Mouse (Mus musculus) forelimb bud, embryonic 11.5 days (tissue): ENCODE results near the gene Kcnt1.

Experiments used
- DNase-seq: peaks from one replicate; pipeline ENCODE4 v3.0.0-alpha.2; 2012; ENCODE audit warnings: low read depth, low spot score

Gene Kcnt1

GRCm38 (mm10) chr2:25877736-25878268 lies 14.3 kb downstream of the Kcnt1 start:
- no peak for DNase-seq

- no peak for DNase-seq
Measured at GRCm38 (mm10) chr2:25878516-25878915, 15.0 kb downstream of the Kcnt1 start.

DNA sequence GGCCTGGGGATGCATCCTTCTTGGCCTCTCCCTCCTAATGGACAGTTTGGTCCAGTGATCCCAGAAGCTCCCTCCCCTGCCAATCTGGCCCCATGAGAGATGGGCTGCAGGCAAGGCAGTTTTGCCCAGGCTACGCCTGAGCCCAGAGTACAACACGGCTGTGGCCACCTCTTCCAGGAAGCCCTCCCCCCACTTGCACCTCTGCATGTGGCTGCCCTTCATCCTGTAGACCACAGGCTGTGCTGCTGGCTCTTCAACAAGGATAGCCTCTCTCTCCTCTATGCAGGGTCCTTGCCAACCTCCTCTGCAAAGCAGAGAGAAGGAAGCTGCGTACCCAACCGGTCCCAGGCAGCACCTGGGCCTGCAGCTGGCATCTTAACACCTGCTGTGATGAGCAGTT lies 15.5 kb downstream of the Kcnt1 start:
- no peak for DNase-seq

DNA sequence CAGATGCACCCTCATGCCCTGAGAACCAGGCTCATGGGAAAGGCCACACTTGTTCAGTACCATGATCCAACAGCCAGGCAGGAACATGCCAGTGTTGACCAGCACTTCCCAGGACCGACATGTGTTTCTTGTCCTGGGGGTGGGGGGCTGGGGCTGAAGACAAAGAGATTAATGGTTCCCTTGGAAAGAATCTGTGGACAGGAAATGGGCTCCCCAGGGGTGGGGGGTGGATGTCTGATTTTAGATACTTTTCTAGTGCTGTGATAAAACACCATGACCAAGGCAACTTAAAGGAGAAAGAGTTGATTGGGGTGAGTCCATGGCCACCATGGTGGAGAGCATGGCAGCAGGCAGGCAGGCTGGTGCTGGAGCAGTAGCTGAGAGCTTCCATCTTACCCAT lies 18.7 kb downstream of the Kcnt1 start:
- no peak for DNase-seq

DNA sequence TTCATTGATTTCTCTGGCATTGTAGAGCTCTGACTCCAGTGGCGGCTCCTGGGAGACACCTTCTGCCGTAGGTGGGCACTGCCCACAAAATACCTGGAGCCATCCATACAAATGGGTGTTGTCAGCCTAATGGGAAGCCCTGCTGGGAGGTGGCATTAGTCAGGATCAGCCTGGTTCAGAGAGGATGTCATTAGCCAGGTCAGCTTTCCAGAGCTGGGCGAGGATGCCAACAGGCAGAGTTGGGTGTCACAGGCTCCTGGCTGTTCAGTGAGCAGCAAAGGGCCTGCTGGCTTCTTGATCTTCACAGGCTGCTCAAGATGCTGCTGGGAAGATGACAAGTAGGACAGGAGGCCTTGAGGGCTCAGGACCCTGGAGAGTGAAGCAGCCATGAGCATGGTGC lies 21.2 kb downstream of the Kcnt1 start:
- DNase-seq = no peak

DNA sequence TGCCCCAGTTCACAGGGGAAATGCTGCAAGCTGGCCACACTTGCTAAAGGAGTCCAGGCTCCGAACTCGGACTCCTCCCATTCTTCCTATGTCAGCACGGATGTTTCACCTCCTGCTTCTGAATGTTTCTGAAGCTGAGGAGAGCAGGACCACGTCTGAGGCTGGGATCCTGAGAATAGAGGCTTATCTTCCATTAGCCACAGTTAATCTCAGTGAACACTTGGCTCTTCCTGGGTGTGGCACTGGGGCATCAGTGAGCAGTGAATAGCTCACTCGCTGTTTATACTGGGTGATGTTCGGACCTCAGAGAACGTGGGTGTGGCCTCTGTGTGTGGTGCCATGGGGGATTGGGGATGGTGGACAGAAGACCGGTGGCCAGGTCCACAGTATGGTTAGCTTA lies 23.7 kb downstream of the Kcnt1 start:
- no peak for DNase-seq

- no peak for DNase-seq
Measured at GRCm38 (mm10) chr2:25888144-25888543, 24.6 kb downstream of the Kcnt1 start.

DNA sequence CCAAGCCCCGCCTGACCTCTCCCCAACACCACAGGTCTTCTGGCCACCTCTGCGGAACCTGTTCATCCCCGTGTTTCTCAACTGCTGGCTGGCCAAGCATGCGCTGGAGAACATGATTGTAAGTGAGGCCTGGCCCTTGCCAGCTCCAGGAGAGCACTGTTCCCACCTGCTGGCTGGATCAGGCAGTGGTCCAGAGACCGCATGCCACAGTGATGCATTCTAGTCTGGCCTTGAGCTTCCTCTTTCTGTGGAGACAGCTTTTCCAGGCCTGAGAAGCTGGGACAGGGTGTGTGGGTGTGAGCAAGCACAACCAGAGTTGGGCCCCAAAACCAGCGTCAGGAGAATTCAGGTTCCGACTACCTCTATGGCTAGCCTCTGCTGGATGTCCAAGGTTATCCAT lies 28.9 kb downstream of the Kcnt1 start:
- DNase-seq = no peak

DNA sequence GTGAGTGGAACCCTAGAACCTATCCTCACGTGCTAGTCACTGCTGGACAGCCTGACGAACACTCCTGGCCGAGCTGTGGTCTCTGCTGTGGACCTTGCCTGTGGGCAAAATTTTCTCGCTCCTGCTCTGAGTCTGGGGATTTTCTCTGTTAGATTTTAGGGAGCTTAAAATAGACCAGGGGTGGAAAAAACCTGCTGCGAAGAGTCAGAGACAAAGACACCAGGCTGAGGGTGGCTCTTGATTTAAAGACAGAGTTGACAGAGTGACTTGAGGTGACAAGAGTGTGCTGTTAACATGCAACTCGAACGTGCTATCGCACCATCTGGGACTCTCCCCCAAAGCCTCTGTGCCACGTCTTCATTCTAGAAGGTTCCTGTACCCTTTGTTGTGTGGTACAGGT lies 35.4 kb downstream of the Kcnt1 start:
- DNase-seq = no peak

DNA sequence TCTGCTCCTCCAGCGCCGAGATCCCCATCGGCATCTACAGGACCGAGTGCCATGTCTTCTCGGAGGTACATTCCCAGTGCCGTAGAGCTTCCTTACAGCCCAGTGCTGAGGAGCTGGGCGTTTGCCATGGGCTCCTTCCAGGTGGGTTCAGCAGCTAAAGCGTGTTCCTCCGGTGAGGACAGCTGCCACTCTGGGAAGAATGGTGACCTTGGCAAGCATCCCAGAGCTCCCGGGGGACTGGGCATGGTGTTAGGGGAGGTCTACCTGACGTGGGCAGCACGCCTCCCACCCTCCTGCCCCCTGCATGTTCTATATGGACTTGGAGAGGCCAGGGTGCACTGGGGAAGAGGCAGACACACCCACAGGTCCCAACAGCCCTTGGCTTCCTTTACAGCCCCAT lies 46.3 kb downstream of the Kcnt1 start:
- DNase-seq = no peak

GRCm38 (mm10) chr2:25913247-25913646 lies 49.7 kb downstream of the Kcnt1 start:
- no peak for DNase-seq

- no peak for DNase-seq
Measured at GRCm38 (mm10) chr2:25914201-25914600, 50.7 kb downstream of the Kcnt1 start.

DNA sequence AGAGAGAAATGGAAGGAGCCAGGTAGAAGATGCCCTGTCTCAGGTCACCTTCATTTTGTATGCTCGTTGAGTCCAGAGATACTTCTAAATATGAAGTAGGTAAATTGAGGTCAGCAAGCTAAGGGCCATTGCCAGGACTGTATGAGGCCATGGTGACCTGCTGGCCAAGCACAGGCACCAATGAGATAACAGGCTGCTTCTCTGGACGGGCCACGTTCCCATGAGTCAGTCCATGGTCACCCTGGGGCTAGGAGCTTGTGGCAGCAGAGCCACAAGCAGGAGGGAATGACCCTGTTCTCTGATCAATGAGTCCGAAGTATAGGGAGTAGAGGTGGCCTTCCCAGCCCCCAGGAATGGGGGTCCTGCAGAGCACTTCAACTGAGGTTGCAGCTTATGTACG lies 51.3 kb downstream of the Kcnt1 start:
- DNase-seq = no peak

DNA sequence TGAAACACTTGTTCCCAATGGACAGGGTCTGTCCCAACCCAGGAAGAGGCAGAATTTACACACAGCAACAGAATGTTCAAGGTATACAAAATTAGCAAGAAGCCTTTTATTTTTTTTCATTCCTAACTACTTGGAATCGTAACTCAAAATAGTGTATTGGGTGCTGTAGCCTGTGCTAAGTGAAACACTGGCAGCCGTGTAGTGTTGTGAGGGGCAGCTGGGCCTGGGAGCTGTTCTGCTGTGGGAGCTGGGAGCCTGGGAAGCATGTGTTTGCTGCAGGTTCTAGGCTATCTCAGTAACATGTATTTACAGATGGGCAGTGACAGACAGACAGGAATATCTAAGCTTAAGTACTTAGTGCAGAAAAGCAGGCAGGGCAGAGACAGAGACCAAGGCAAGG lies 54.9 kb downstream of the Kcnt1 start:
- DNase-seq = no peak

DNA sequence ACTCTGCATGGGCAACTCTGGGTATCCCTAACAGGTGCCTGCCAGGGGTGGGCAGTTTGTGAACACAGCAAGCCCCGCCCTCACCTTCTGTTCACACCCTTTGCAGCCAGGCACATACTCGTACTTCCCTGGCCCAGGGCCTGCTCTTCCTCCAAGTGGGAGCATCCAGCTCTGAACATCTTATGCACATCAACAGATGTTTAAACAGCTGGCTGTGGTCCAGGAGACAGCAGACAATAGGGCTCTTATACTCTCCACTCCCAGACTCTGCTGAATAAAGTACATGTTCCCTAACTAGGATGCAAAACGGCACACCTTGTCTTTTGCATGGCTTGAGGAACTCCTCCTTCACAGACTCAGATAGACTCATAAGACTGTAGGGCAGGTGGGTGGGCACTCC lies 56.4 kb downstream of the Kcnt1 start:
- no peak for DNase-seq

GRCm38 (mm10) chr2:25923799-25924198 lies 60.3 kb downstream of the Kcnt1 start:
- DNase-seq = no peak

- DNase-seq = no peak
Measured at GRCm38 (mm10) chr2:25924934-25925333, 61.4 kb downstream of the Kcnt1 start.

- no peak for DNase-seq
Measured at GRCm38 (mm10) chr2:25927821-25928220, 64.3 kb downstream of the Kcnt1 start.

DNA sequence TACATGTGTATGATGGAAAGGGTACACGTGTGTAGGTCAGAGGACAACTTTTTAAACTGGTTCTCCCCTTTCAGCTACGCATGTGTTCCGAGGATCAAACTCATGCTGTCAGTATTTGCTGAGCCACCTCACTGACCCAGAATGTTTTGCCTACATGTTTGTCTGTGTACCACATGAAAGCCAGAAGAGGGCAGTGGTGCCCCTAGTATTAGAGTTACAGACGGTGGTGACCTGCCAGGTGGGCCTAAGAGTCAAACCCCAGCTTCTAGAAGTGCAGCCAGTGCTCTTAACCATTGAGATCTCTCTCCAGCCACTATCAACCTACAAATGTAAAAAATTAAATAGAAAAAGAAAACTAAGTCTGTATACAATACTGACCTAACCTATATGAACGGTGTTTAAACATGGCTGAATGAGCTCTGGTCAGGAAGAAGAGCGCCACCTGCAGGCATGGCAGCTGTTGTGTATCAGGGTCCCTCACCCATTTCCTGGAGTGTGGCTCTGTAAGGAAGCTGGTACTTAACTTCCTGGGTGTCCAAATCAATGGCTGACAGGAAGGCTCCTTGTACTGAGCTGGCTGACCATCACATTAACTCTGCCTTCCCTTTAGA lies 67.8 kb downstream of the Kcnt1 start:
- peak; percentile 8 for DNase-seq

DNA sequence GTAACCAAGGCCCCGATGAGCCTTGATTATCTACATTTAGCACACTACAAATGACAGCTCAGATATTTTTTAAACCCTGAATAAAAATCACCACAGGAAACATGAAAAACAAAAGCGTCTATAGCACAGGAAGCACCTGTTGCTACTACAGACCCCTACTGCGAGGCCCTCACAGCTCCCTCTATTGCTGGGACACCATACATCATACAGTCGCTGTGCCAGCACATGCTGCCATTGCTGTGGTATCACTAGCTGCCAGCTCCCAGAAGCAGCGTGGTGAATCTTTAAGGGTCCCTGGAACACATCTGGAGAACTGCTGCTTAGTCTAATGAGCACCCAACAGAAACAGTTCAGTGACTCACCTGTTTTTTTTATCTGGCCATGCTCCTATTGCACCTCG lies 77.0 kb downstream of the Kcnt1 start:
- DNase-seq = no peak

GRCm38 (mm10) chr2:25943822-25944221 lies 80.3 kb downstream of the Kcnt1 start:
- DNase-seq = no peak

- no peak for DNase-seq
Measured at GRCm38 (mm10) chr2:25947950-25948349, 84.4 kb downstream of the Kcnt1 start.

DNA sequence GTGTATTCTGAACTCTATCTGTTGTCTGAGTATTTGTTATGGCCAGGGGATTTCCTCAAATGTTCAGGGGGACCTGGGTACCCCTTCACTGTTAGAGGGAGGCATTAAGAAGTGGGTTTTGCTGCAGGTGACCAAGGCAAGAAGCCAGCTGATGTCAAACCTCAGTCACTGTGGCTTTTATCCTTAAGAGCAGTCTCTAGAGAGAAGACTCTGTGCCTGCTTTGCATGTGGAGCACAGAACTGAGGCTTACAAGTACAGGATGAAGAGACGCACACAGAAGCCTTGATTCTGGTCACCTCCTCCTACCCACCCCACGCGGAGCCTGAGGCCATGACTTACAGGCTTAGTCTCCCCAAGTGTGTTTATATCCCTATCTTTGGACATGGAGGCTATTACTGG lies 85.8 kb downstream of the Kcnt1 start:
- no peak for DNase-seq
